Mouse (Mus musculus) thymus, adult 2 months (tissue): Measurements from ENCODE around the gene Plek2. TPM values are rescaled to one million over a fixed set of nuclear protein-coding genes. Genes with fewer than 3 reads are reported as not detected.

Experiments used
- DNase-seq: peaks from one replicate; pipeline ENCODE4 v3.0.0; 2021
- H3K27ac ChIP-seq: fragments of 200-500 bp; 2 replicates; pipeline ENCODE4 v1.5.1; 2012; ENCODE audit warnings: low read length, control low read depth; ENCODE audit not compliant: control insufficient read depth, insufficient read depth
- H3K27me3 ChIP-seq: fragments of 200-500 bp; 2 replicates; pipeline ENCODE4 v1.6.1; 2012; ENCODE audit warnings: mild to moderate bottlenecking, low read length, moderate library complexity, mixed read lengths; ENCODE audit not compliant: control insufficient read depth, insufficient read depth
- H3K36me3 ChIP-seq: fragments of 200-500 bp; 2 replicates; pipeline ENCODE4 v1.6.1; 2012; ENCODE audit warnings: mild to moderate bottlenecking, low read length, moderate library complexity; ENCODE audit not compliant: control insufficient read depth, insufficient read depth
- H3K4me1 ChIP-seq: fragments of 200-500 bp; replicated peaks from 2 replicates; pipeline ENCODE4 v1.6.1; 2012; ENCODE audit warnings: low read length; ENCODE audit not compliant: control insufficient read depth, insufficient read depth
- H3K4me3 ChIP-seq: fragments of 200-500 bp; 2 replicates; pipeline ENCODE4 v1.5.1; 2012; ENCODE audit warnings: mild to moderate bottlenecking, low read length, control low read depth, moderate library complexity; ENCODE audit not compliant: control insufficient read depth, insufficient read depth
- CTCF ChIP-seq: fragments of 200-500 bp; IDR thresholded peaks from 2 replicates; pipeline ENCODE4 v1.5.1; 2012; ENCODE audit warnings: mild to moderate bottlenecking, control low read depth, low read length, moderate library complexity, borderline replicate concordance; ENCODE audit not compliant: control insufficient read depth, poor library complexity, insufficient read depth; ENCODE audit errors: extremely low read depth
- POLR2A ChIP-seq: fragments of 200-500 bp; IDR thresholded peaks from 2 replicates; pipeline ENCODE4 v1.6.1; 2012; ENCODE audit warnings: mild to moderate bottlenecking, low read length, control low read depth, moderate library complexity; ENCODE audit not compliant: control insufficient read depth, poor library complexity, insufficient read depth; ENCODE audit errors: extremely low read depth
- WGBS: fragments of 180-500 bp; shearing (Covaris S2); methylation state at CpG from one replicate; pipeline ENCODE4 v1.1.7; 2018; 5-methylcytosine and 5-hydroxymethylcytosine counted together
- polyA plus RNA-seq: library from polyadenylated mRNA; depleted of rRNA; stranded (reverse); fragments of >200 nt; gene quantifications from 2 replicates; pipeline ENCODE4 v1.2.3, GENCODE M21; 2012

The Plek2 gene
- polyA plus RNA-seq, 1 experiment: 1.9 TPM

- Histone ChIP-seq H3K4me1 (no peaks in the 10 kb centered on the region; the same call in 1 of the 2 replicates), H3K4me3 (no peak overlapping the region), H3K36me3 (no peaks in the 10 kb centered on the region), H3K27ac (no peak overlapping the region), H3K27me3 (no peaks in the 10 kb centered on the region)
- DNase-seq: no peak
- TF ChIP-seq POLR2A (no peak), CTCF (no peak)
- WGBS: 68% methylated on average over 1 of the region's 1 CpGs
Measured at GRCm38 (mm10) chr12:78897861-78898260, 8.9 kb downstream of the Plek2 start.

GRCm38 (mm10) chr12:78891149-78891548, 15.6 kb downstream of the Plek2 start:
- no peak overlapping the region for H3K4me3 ChIP-seq
- peaks cover 12% of the 10 kb centered on the region for H3K36me3 ChIP-seq
- H3K27ac ChIP-seq: no peak overlapping the region
- 98% methylated on average over 2 of the region's 2 CpGs for WGBS
- DNase-seq: no peak
- H3K27me3 ChIP-seq: no peaks in the 10 kb centered on the region
- H3K4me1 ChIP-seq: no peaks in the 10 kb centered on the region
- no peak for TF ChIP-seq POLR2A

GRCm38 (mm10) chr12:78890062-78890461, 16.7 kb downstream of the Plek2 start:
- H3K27me3 ChIP-seq: no peaks in the 10 kb centered on the region
- WGBS: 72% methylated on average over 1 of the region's 1 CpGs
- no peak for TF ChIP-seq POLR2A
- no peak for TF ChIP-seq CTCF
- no peak overlapping the region for H3K4me3 ChIP-seq
- no peaks in the 10 kb centered on the region for H3K4me1 ChIP-seq
- no peak for DNase-seq
- peaks cover 22% of the 10 kb centered on the region for H3K36me3 ChIP-seq
- H3K27ac ChIP-seq: no peak overlapping the region

- TF ChIP-seq CTCF (no peak), POLR2A (no peak)
- DNase-seq: no peak
- H3K27me3 ChIP-seq: no peaks in the 10 kb centered on the region
- H3K4me1 ChIP-seq: no peaks in the 10 kb centered on the region
- H3K36me3 ChIP-seq: peaks cover 54% of the 10 kb centered on the region
- WGBS: 96% methylated on average over 3 of the region's 3 CpGs
- H3K4me3 ChIP-seq: no peak overlapping the region
- no peak overlapping the region for H3K27ac ChIP-seq
Measured at GRCm38 (mm10) chr12:78874581-78874980, 32.2 kb downstream of the Plek2 start.

- TF ChIP-seq CTCF (no peak), POLR2A (no peak)
- no peak overlapping the region for H3K4me3 ChIP-seq
- H3K27ac ChIP-seq: no peak overlapping the region
- WGBS: 95% methylated on average over 1 of the region's 1 CpGs
- no peak for DNase-seq
- no peaks in the 10 kb centered on the region for H3K27me3 ChIP-seq
- peaks cover 26% of the 10 kb centered on the region for H3K36me3 ChIP-seq
- H3K4me1 ChIP-seq: no peaks in the 10 kb centered on the region
Measured at GRCm38 (mm10) chr12:78868115-78868514, 38.6 kb downstream of the Plek2 start.

- Histone ChIP-seq H3K36me3 (peaks cover 20% of the 10 kb centered on the region), H3K27me3 (no peaks in the 10 kb centered on the region), H3K4me1 (peaks cover 5% of the 10 kb centered on the region; the same call in 1 of the 2 replicates), H3K27ac (no peak overlapping the region), H3K4me3 (no peak overlapping the region)
- 100% methylated on average over 1 of the region's 1 CpGs for WGBS
- TF ChIP-seq CTCF (no peak), POLR2A (no peak)
- peak; percentile 18 for DNase-seq
Measured at GRCm38 (mm10) chr12:78865434-78865833, 41.3 kb downstream of the Plek2 start.

GRCm38 (mm10) chr12:78862254-78862730, 44.5 kb downstream of the Plek2 start:
- peak overlapping the region; percentile 87 for H3K4me3 ChIP-seq
- H3K27ac ChIP-seq: peak overlapping the region; percentile 45; the same call in 1 of the 2 replicates
- no peaks in the 10 kb centered on the region for H3K27me3 ChIP-seq
- no peak for DNase-seq
- under 1% methylated on average over 22 of the region's 22 CpGs for WGBS
- peaks cover 5% of the 10 kb centered on the region for H3K36me3 ChIP-seq
- peaks cover 12% of the 10 kb centered on the region for H3K4me1 ChIP-seq
- TF ChIP-seq POLR2A (no peak), CTCF (no peak)
